Mouse (Mus musculus) fibroblast of lung, adult 2 months (primary cell): ENCODE results near the gene Neu1.
"Not testable (repeated sequence)": the region's sequence is repeated elsewhere in the genome, so short reads cannot be mapped to it uniquely, and the experiment has no call there.

Experiments used
- DNase-seq: peaks from one replicate; pipeline ENCODE4 v3.0.0-alpha.2; 2011; ENCODE audit warnings: low read depth

Gene Neu1

GRCm38 (mm10) chr17:34931061-34931734, at the start of gene Neu1:
TSS of gene Neu1 (plus strand) at chr17:34931253.
- peak; percentile 97 for DNase-seq

GRCm38 (mm10) chr17:34881683-34882310, 49.3 kb upstream of the Neu1 start, which contains the start of gene Gm20547:
TSS of gene Gm20547 (minus strand) at chr17:34882042.
- DNase-seq = no peak

- no peak for DNase-seq
These were observed 47.7 kb upstream of the Neu1 start for GRCm38 (mm10) chr17:34883332-34883731.

- DNase-seq = no peak
These were observed 46.3 kb upstream of the Neu1 start for GRCm38 (mm10) chr17:34884704-34885103.

GRCm38 (mm10) chr17:34885615-34886014, 45.4 kb upstream of the Neu1 start:
- DNase-seq = no peak

- DNase-seq = no peak
These were observed 43.1 kb upstream of the Neu1 start for GRCm38 (mm10) chr17:34887942-34888341.

GRCm38 (mm10) chr17:34890074-34890743, 40.8 kb upstream of the Neu1 start:
- no peak for DNase-seq

- DNase-seq = no peak
These were observed 39.7 kb upstream of the Neu1 start for GRCm38 (mm10) chr17:34891377-34891776.

- DNase-seq = no peak
These were observed 37.8 kb upstream of the Neu1 start for GRCm38 (mm10) chr17:34893072-34893824.

- peak; percentile 79 for DNase-seq
These were observed 36.9 kb upstream of the Neu1 start for GRCm38 (mm10) chr17:34894074-34894597.

- DNase-seq = no peak
These were observed 36.1 kb upstream of the Neu1 start for GRCm38 (mm10) chr17:34894801-34895530.

GRCm38 (mm10) chr17:34895724-34896123, 35.3 kb upstream of the Neu1 start:
- DNase-seq = no peak

- no peak for DNase-seq
These were observed 34.7 kb upstream of the Neu1 start for GRCm38 (mm10) chr17:34896366-34896765.

GRCm38 (mm10) chr17:34897373-34898159, 33.5 kb upstream of the Neu1 start:
- DNase-seq = no peak

- no peak for DNase-seq
These were observed 32.9 kb upstream of the Neu1 start, which contains the start of the genes C2 and Ehmt2 for GRCm38 (mm10) chr17:34898160-34898586. TSS of gene C2 (minus strand) at chr17:34898265. TSS of gene Ehmt2 (plus strand) at chr17:34898469.

GRCm38 (mm10) chr17:34898706-34899052, 32.4 kb upstream of the Neu1 start:
- DNase-seq = no peak

GRCm38 (mm10) chr17:34899053-34899889, 31.8 kb upstream of the Neu1 start:
- no peak for DNase-seq

- no peak for DNase-seq
These were observed 31.2 kb upstream of the Neu1 start for GRCm38 (mm10) chr17:34899890-34900243.

GRCm38 (mm10) chr17:34900826-34901225, 30.2 kb upstream of the Neu1 start:
- DNase-seq = not testable (repeated sequence)

- DNase-seq = not testable (repeated sequence)
These were observed 29.1 kb upstream of the Neu1 start for GRCm38 (mm10) chr17:34901948-34902347.
